Mouse (Mus musculus) neutrophil, adult 5-6 weeks (primary cell): ENCODE data around the gene Plcg2. TPM values are rescaled to one million over a fixed set of nuclear protein-coding genes. Genes with fewer than 3 reads are reported as not detected.

Experiments used
- ATAC-seq: fragments of 151-379, 151-347 bp; 2 replicates; pipeline ENCODE4 v1.8.0; 2017; ENCODE audit warnings: mild to moderate bottlenecking, moderate TSS enrichment; ENCODE audit not compliant: insufficient number of reproducible peaks, poor library complexity, low FRiP score, severe bottlenecking; ENCODE audit errors: extremely low read depth
- total RNA-seq: library from RNA; stranded (forward); fragments of 200-1000 nt; gene quantifications from 2 replicates; pipeline ENCODE4 v1.2.3, GENCODE M21; 2017

The Plcg2 gene
- total RNA-seq, 1 experiment from 2014 or later = 238 TPM

GRCm38 (mm10) chr8:117672558-117672957 lies 174.5 kb downstream of the Plcg2 start:
- no peak for ATAC-seq

DNA sequence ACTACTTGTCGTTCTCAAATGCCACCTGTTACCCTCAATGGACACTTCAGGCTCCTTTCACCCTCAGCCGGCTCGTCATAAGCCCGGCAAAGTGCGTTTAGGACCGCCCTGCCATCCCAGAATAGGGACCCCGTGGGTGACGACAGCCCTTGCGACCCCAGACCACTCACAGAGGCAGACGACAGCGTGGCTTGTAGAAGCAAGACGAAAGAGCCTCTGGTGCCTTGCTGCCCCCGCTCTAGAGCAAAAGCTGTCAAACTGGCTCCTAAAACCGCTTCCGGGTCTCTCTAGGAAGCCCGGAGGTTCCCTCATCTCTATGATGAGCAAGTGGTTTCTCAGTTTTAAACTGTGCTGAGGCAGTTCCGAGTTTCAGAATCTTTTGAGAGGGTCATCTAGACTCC lies 175.3 kb downstream of the Plcg2 start, which contains the start of gene Sdr42e1:
Sdr42e1 (minus strand) TSS at position 260 of the 401 bp plus-strand sequence.
- peak; percentile 62 for ATAC-seq

GRCm38 (mm10) chr8:117675171-117675570 lies 177.1 kb downstream of the Plcg2 start:
- ATAC-seq = no peak

DNA sequence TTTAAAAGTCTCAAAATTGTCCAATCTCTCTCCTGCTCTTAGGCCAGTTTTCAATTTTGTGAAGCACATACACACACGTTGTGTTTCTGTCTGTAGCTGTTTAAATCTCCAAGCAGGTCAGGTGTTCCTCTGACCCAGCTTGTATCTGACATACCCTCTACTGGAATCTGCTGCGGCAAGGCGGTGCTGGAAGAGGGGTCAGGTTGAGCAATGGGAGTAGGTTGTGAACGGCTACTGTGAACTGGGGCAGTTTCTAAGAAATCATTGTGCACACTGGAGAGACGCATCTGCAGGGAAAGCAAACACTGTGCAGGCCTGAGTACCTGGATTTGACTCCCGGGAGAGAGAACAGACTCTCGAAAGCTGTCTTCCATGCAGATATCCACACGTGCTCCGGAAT lies 178.4 kb downstream of the Plcg2 start:
- ATAC-seq = no peak

- ATAC-seq = no peak
Measured at GRCm38 (mm10) chr8:117677011-117677410, 178.9 kb downstream of the Plcg2 start.

GRCm38 (mm10) chr8:117678650-117679049 lies 180.6 kb downstream of the Plcg2 start:
- ATAC-seq = no peak

DNA sequence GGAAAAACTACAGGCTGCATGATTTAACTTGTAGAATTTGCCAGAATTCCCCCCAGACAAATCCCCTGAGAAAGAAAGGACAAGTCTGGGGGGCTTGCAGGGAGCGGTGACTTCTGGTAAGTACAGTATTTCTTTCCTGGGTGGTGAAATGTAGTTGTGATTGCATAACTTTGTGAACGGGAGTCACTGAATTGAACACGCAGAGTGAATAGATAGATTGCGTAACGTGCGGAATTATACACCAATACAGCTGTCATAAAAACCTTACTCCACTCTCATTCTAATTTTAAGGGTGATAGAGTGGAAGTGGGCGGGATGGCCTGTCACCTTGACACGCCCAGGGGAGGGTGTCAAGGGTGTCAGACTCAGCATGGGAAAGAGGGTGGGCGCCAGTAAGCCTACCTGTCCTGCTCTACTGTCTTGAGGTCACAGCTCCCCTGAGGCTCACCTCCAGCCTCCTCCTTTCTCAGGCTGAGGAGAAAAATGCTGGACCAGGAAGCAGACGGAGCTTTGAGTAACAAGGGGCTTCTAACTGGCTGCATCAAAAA lies 185.9 kb downstream of the Plcg2 start:
- no peak for ATAC-seq

DNA sequence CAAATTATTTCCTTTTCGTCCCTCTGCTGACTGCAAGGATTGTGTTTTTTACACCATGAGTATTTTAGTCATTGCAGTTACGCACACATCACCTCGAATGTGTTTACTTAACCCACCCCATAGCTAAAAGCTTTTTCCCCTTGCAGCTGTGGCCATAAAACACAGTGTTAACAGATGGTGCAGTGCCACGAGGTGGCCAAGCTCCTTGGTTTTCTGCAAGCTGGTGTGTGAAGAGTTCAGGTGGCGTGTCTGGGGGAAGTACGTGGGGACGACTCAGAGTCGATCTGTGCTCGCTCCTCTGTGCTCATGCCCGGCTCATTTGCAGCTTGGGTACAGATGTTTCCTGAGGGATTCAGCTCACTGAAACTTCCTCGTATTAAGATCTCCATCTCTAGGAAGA lies 186.4 kb downstream of the Plcg2 start:
- no peak for ATAC-seq

Other genes with a start within 250 kb of the Plcg2 start
- gene Cmip, start 241.2 kb upstream of the Plcg2 start, total RNA-seq = 70.7 and 74.6 TPM in 2 replicates
- 1.0 and 1.6 TPM in 2 replicates for gene Sdr42e1, start 175.4 kb downstream of the Plcg2 start, total RNA-seq
- 0.47 and 1.2 TPM in 2 replicates for gene Hsd17b2, start 203.6 kb downstream of the Plcg2 start, total RNA-seq